Mouse (Mus musculus): ENCODE measurements around the gene Olfr12.

DNA sequence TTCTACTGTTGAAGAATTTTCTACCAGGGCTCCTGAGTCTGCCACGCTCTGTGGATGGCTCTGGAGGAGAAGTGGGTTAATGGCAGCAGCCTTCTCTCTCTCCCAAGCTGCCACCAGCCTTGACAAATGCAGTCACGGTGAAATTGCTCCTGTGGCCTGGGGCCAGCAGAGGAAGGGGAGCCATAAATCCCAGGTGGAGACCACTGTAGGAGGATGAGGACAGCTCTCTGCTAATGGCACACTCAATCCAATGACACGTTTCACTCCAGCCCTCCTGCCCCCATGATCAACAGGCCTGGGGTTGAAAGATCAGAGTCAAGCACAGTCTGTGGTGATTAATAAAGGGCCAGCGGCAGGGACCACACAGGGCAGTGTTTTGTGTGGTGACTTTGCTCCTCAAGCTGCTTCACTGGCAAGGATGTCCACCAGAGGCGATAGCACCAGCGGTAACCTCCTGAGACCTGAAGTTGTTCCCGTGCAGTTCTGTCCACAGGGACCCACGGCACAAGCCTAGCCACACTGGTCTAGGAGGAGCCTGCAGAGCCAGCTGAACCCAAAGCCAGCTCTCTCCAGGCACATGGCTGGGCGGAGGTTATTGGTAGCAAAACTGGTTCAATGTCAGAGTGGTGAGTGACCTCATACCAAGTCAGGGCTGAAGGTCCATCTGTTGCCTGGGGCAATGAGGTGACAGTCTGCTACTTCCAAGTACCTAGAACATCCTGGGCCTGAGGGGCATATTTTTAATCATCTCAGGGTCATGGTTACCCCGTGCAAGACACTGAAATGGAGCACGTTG lies 39.6 kb downstream of the Olfr12 start:
- no peak for TF ChIP-seq CTCF (conservative IDR thresholded peaks at IDR 0.05; ENCODE audit: low read length)
- no peak for TF ChIP-seq POU5F1 (IDR thresholded peaks at IDR 0.05; ENCODE audit: borderline replicate concordance, low read length)
- TF ChIP-seq NANOG (IDR thresholded peaks at IDR 0.05; ENCODE audit: borderline replicate concordance, low read length) = no peak

All from E14TG2a.4 (cell line).